Mouse (Mus musculus): ENCODE data around the gene Chrm3. TPM values are rescaled to one million over a fixed set of nuclear protein-coding genes. Genes with fewer than 3 reads are reported as not detected.

The Chrm3 gene
- polyA plus RNA-seq, 2 experiments = 0.98 to 1.8 TPM

GRCm38 (mm10) chr13:10025134-10025533, 335.5 kb downstream of the Chrm3 start:
- no peaks in the 10 kb centered on the region for H3K27me3 ChIP-seq (ENCODE audit: control insufficient read depth, insufficient read depth, low read length)
- no peak for ATAC-seq (ENCODE audit: low FRiP score, low read depth)
- DNase-seq (ENCODE audit: low spot score) = no peak
- WGBS = 92% methylated on average over 3 of the region's 3 CpGs
- no peak overlapping the region for H3K4me2 ChIP-seq (replicated peaks; ENCODE audit: low read depth, low read length, severe bottlenecking)
- H3K4me3 ChIP-seq (replicated peaks; ENCODE audit: low read length) = no peak overlapping the region
- no peaks in the 10 kb centered on the region for H3K9me3 ChIP-seq (ENCODE audit: control insufficient read depth, low read length)
- no peak overlapping the region for H3K9ac ChIP-seq (ENCODE audit: low read depth, low read length, severe bottlenecking)
- H3K36me3 ChIP-seq (ENCODE audit: control insufficient read depth, insufficient read depth, low read length) = no peaks in the 10 kb centered on the region
- no peak overlapping the region for H3K27ac ChIP-seq (replicated peaks; ENCODE audit: low read depth, low read length)
- H3K4me1 ChIP-seq (ENCODE audit: control insufficient read depth, insufficient read depth, low read length) = no peaks in the 10 kb centered on the region
- no peak for TF ChIP-seq POLR2A (IDR thresholded peaks at IDR 0.05; ENCODE audit: borderline replicate concordance, extremely low read depth, insufficient read depth, insufficient read length)

DNA sequence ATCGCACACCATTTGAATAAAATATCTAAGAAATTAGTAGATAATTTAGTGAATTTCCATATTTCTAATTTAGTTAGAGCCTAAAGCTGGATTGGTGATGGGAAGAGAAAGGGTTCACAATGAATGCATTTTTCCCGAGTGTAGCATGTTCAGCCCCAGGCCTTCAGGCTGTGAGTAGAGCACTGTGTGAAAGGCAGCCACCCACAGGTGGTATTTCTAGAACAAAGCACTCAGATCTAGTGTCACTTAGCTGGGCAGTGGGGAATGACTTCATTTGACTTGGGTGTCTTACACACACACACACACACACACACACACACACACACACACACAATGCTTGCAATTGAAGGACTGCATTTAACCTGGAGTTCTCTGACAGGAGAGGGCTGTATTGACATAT, 337.5 kb downstream of the Chrm3 start:
- TF ChIP-seq POLR2A (IDR thresholded peaks at IDR 0.05; ENCODE audit: borderline replicate concordance, extremely low read depth, insufficient read depth, insufficient read length) = no peak
- H3K27me3 ChIP-seq (ENCODE audit: control insufficient read depth, insufficient read depth, low read length) = no peaks in the 10 kb centered on the region
- ATAC-seq (ENCODE audit: low FRiP score, low read depth) (no peak), DNase-seq (ENCODE audit: low spot score) (no peak)
- no peak overlapping the region for H3K4me3 ChIP-seq (replicated peaks; ENCODE audit: low read length)
- no peak overlapping the region for H3K27ac ChIP-seq (replicated peaks; ENCODE audit: low read depth, low read length)
- 77% methylated on average over 2 of the region's 2 CpGs for WGBS
- no peak overlapping the region for H3K4me2 ChIP-seq (replicated peaks; ENCODE audit: low read depth, low read length, severe bottlenecking)
- H3K4me1 ChIP-seq (ENCODE audit: control insufficient read depth, insufficient read depth, low read length) = no peaks in the 10 kb centered on the region
- H3K9ac ChIP-seq (ENCODE audit: low read depth, low read length, severe bottlenecking) = no peak overlapping the region
- H3K36me3 ChIP-seq (ENCODE audit: control insufficient read depth, insufficient read depth, low read length) = no peaks in the 10 kb centered on the region
- H3K9me3 ChIP-seq (ENCODE audit: control insufficient read depth, low read length) = no peaks in the 10 kb centered on the region

GRCm38 (mm10) chr13:10019252-10019651, 341.4 kb downstream of the Chrm3 start:
- TF ChIP-seq POLR2A (IDR thresholded peaks at IDR 0.05; ENCODE audit: borderline replicate concordance, extremely low read depth, insufficient read depth, insufficient read length) = no peak
- ATAC-seq (ENCODE audit: low FRiP score, low read depth) (no peak), DNase-seq (ENCODE audit: low spot score) (no peak)
- no peaks in the 10 kb centered on the region for H3K27me3 ChIP-seq (ENCODE audit: control insufficient read depth, insufficient read depth, low read length)
- H3K36me3 ChIP-seq (ENCODE audit: control insufficient read depth, insufficient read depth, low read length) = no peaks in the 10 kb centered on the region
- no peak overlapping the region for H3K9ac ChIP-seq (ENCODE audit: low read depth, low read length, severe bottlenecking)
- no peak overlapping the region for H3K27ac ChIP-seq (replicated peaks; ENCODE audit: low read depth, low read length)
- H3K4me3 ChIP-seq (replicated peaks; ENCODE audit: low read length) = no peak overlapping the region
- H3K9me3 ChIP-seq (ENCODE audit: control insufficient read depth, low read length) = no peaks in the 10 kb centered on the region
- H3K4me2 ChIP-seq (replicated peaks; ENCODE audit: low read depth, low read length, severe bottlenecking) = no peak overlapping the region
- WGBS = 50% methylated on average over 1 of the region's 1 CpGs
- H3K4me1 ChIP-seq (ENCODE audit: control insufficient read depth, insufficient read depth, low read length) = no peaks in the 10 kb centered on the region

- WGBS = 47% methylated on average over 4 of the region's 4 CpGs
- no peak for TF ChIP-seq POLR2A (IDR thresholded peaks at IDR 0.05; ENCODE audit: borderline replicate concordance, extremely low read depth, insufficient read depth, insufficient read length)
- no peaks in the 10 kb centered on the region for H3K4me1 ChIP-seq (ENCODE audit: control insufficient read depth, insufficient read depth, low read length)
- no peak overlapping the region for H3K27ac ChIP-seq (replicated peaks; ENCODE audit: low read depth, low read length)
- no peak overlapping the region for H3K4me3 ChIP-seq (replicated peaks; ENCODE audit: low read length)
- H3K4me2 ChIP-seq (replicated peaks; ENCODE audit: low read depth, low read length, severe bottlenecking) = no peak overlapping the region
- H3K36me3 ChIP-seq (ENCODE audit: control insufficient read depth, insufficient read depth, low read length) = no peaks in the 10 kb centered on the region
- ATAC-seq (ENCODE audit: low FRiP score, low read depth) = no peak
- H3K9me3 ChIP-seq (ENCODE audit: control insufficient read depth, low read length) = no peaks in the 10 kb centered on the region
- H3K9ac ChIP-seq (ENCODE audit: low read depth, low read length, severe bottlenecking) = no peak overlapping the region
- no peak for DNase-seq (ENCODE audit: low spot score)
- H3K27me3 ChIP-seq (ENCODE audit: control insufficient read depth, insufficient read depth, low read length) = no peaks in the 10 kb centered on the region
Observed at GRCm38 (mm10) chr13:10002916-10003315, 357.7 kb downstream of the Chrm3 start.

DNA sequence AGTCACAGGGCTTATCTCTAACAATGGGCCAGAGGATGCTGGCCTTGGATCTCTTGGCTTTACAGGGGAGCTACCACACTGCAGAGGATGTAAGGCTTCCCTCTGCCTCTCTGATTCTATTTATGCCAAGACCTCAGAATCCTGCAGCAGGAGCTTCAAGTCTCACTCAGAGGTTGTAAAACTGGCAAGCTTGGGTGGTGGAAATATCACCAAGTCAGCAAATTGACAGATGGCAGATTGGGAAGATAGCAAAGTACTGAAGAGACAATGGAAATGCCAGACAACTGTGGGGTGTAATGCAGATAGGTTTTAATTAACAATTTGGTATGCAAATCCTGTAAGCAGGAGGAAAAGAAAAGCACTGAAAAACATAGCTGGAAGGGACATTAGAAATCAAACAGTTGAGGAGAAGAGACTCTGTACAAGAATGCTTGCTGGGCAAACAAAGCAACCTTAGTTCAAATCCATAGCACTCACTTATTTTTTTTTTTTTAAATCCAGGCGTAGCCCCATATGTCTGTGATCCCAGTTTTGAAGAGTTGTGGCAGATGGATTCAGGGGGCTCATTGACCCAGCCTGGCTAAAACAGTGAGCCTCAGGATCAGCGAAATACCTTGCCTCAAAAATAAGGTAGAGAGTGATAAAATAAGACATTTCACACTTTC, 362.9 kb downstream of the Chrm3 start:
- Histone ChIP-seq H3K27ac (replicated peaks; ENCODE audit: low read depth, low read length) (no peak overlapping the region), H3K36me3 (ENCODE audit: control insufficient read depth, insufficient read depth, low read length) (no peaks in the 10 kb centered on the region), H3K9ac (ENCODE audit: low read depth, low read length, severe bottlenecking) (no peak overlapping the region), H3K27me3 (ENCODE audit: control insufficient read depth, insufficient read depth, low read length) (no peaks in the 10 kb centered on the region), H3K4me2 (replicated peaks; ENCODE audit: low read depth, low read length, severe bottlenecking) (no peak overlapping the region), H3K4me3 (replicated peaks; ENCODE audit: low read length) (no peak overlapping the region), H3K9me3 (ENCODE audit: control insufficient read depth, low read length) (no peaks in the 10 kb centered on the region), H3K4me1 (ENCODE audit: control insufficient read depth, insufficient read depth, low read length) (no peaks in the 10 kb centered on the region)
- no peak for TF ChIP-seq POLR2A (IDR thresholded peaks at IDR 0.05; ENCODE audit: borderline replicate concordance, extremely low read depth, insufficient read depth, insufficient read length)
- no peak for ATAC-seq (ENCODE audit: low FRiP score, low read depth)
- no peak for DNase-seq (ENCODE audit: low spot score)
- WGBS = 81% methylated on average over 2 of the region's 2 CpGs
